Mouse (Mus musculus): ENCODE data around the gene Slco3a1. TPM values are rescaled to one million over a fixed set of nuclear protein-coding genes. Genes with fewer than 3 reads are reported as not detected.

The Slco3a1 gene
- polyA plus RNA-seq, 1 experiment from 2014 or later = 11.2 TPM

DNA sequence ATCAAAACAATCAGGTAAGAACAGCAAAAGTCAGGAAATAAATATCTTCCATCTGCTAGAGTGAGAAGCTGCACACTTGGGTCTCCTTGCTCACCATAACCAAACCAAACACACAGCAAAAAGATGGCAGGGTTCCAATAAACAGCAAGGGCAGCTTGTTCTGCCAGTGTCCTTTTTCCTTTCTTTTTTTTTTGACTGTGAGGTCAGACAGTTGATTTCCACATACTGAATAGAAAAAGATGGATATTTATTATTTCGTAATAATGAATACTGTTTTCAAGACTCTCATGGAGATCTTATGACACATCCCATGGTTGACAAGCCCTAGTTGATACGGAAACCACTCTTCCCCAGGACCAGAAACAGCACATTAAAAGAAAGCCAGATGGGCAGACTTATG is 274.2 kb downstream of the Slco3a1 start:
- Histone ChIP-seq H3K36me3 (no peaks in the 10 kb centered on the region), H3K4me1 (no peaks in the 10 kb centered on the region), H3K9ac (no peak overlapping the region), H3K4me2 (replicated peaks) (no peak overlapping the region), H3K4me3 (no peak overlapping the region), H3K9me3 (no peaks in the 10 kb centered on the region), H3K27ac (no peak overlapping the region), H3K27me3 (no peaks in the 10 kb centered on the region)
- 92% methylated on average over 2 of the region's 2 CpGs for WGBS
- ATAC-seq (ENCODE audit: low FRiP score, low read depth) = no peak

DNA sequence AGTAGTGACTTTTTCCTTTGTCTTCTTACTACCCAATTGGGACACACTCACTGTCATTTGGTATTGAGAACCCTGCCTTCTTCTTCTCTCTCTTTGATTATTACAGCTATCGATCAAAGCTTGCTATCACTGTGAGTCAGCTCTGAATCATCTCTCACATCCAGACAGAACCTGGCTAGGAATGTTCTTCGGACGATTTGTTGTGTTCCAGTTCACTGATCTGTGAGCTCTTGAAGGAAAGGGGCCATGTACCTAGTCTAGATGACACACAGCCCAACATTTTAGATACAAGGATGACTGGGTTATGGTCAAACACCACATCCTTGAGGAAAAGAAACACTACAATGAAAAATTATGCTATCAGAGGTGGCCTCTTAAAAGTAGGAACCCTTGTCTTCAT is 275.2 kb downstream of the Slco3a1 start:
- H3K27me3 ChIP-seq = no peaks in the 10 kb centered on the region
- ATAC-seq (ENCODE audit: low FRiP score, low read depth) = no peak
- no peaks in the 10 kb centered on the region for H3K36me3 ChIP-seq
- no peaks in the 10 kb centered on the region for H3K4me1 ChIP-seq
- H3K27ac ChIP-seq = no peak overlapping the region
- WGBS = 92% methylated on average over 3 of the region's 3 CpGs
- H3K4me3 ChIP-seq = no peak overlapping the region
- no peaks in the 10 kb centered on the region for H3K9me3 ChIP-seq
- H3K4me2 ChIP-seq (replicated peaks) = no peak overlapping the region
- H3K9ac ChIP-seq = no peak overlapping the region

DNA sequence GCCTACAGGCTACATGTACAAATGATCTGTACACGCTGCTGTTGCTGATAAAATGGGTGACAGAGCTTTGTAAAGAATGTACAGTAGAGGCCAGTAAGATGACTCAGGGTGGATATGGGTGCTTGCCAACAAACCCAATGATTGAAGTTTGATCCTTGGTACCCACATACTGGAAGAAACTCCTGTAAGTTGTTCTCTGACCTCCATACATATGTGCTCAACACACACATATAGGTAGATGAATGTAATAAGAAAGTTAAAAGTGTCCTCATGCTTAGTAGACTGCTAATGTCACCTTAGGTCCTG is 284.5 kb downstream of the Slco3a1 start:
- H3K4me2 ChIP-seq (replicated peaks) = no peak overlapping the region
- no peaks in the 10 kb centered on the region for H3K36me3 ChIP-seq
- no peaks in the 10 kb centered on the region for H3K4me1 ChIP-seq
- H3K4me3 ChIP-seq = no peak overlapping the region
- WGBS = 91% methylated on average over 1 of the region's 1 CpGs
- H3K9ac ChIP-seq = no peak overlapping the region
- H3K9me3 ChIP-seq = no peaks in the 10 kb centered on the region
- H3K27ac ChIP-seq = no peak overlapping the region
- ATAC-seq (ENCODE audit: low FRiP score, low read depth) = no peak
- H3K27me3 ChIP-seq = no peaks in the 10 kb centered on the region

DNA sequence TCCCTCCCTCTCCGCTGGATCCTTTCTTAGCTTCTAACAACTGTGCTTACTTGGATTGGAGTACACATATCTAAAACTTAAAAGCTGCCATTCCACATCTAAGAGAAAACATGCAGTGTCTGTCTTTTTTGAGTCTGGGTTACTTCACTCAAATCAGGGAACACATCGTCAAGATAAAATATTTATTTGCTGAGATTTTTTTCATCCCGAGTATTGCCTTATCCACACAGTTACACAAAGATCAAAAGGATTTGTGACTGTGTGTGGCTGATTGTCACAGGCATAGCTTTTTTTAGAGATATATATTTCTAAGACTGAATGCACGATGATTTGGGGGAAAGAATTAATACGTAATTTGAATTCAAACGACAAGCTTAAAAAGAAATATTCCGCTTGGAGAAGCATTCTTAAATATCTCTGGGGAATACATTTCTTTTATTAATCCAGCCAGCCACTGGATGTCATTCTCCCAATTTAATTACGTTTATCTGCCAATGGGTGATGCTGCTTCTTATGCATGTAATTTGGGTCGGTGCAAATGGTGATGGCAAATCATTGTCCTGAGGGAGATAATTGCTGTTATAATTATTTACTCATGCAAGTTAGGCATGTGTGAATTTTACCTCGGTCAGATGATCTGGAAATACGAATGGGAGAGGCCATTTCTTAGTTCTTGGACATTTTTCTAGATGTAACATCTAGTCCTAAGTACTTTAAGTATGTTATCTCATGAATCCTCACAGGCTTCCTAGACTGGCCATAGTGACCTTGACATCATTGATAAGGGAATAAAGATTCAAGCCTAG is 285.1 kb downstream of the Slco3a1 start:
- no peak overlapping the region for H3K9ac ChIP-seq
- no peaks in the 10 kb centered on the region for H3K4me1 ChIP-seq
- H3K36me3 ChIP-seq = no peaks in the 10 kb centered on the region
- 85% methylated on average over 11 of the region's 11 CpGs for WGBS
- no peak overlapping the region for H3K4me3 ChIP-seq
- H3K4me2 ChIP-seq (replicated peaks) = no peak overlapping the region
- ATAC-seq (ENCODE audit: low FRiP score, low read depth) = no peak
- H3K27me3 ChIP-seq = no peaks in the 10 kb centered on the region
- H3K27ac ChIP-seq = no peak overlapping the region
- H3K9me3 ChIP-seq = no peaks in the 10 kb centered on the region

DNA sequence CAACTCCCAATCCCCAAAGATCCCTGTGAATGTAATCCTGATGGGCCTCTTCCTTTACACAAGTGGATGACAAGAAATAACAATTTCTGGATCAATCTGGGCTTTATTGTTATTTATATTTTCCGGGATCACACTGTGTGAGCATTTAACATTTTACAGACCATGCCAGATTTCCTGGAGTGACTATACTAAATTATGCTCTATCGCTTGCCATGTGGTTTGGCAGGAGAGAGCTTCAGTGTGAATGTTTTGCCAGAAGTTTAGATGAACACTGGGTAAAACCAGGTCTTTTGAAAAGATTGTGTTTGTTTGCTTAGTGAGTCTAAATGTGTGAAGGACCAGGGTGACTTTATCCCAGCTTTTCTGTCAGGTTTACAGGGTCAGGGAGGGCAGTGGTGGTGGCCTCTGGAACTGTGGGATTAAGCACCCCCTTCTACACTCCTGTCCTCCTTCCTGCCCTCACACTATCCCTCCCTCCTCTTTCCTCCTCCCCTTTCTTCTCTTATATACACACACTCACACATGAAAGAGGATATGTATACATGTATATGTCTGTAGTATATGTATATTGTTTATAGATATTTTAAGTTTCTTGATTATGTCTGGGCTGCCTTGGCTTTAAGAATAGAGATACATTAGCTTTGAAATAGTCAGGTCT is 287.9 kb downstream of the Slco3a1 start:
- no peaks in the 10 kb centered on the region for H3K4me1 ChIP-seq
- H3K36me3 ChIP-seq = no peaks in the 10 kb centered on the region
- H3K27me3 ChIP-seq = no peaks in the 10 kb centered on the region
- H3K9me3 ChIP-seq = no peaks in the 10 kb centered on the region
- H3K9ac ChIP-seq = no peak overlapping the region
- ATAC-seq (ENCODE audit: low FRiP score, low read depth) = no peak
- no peak overlapping the region for H3K4me2 ChIP-seq (replicated peaks)
- no peak overlapping the region for H3K27ac ChIP-seq
- 75% methylated on average over 2 of the region's 2 CpGs for WGBS
- H3K4me3 ChIP-seq = no peak overlapping the region

DNA sequence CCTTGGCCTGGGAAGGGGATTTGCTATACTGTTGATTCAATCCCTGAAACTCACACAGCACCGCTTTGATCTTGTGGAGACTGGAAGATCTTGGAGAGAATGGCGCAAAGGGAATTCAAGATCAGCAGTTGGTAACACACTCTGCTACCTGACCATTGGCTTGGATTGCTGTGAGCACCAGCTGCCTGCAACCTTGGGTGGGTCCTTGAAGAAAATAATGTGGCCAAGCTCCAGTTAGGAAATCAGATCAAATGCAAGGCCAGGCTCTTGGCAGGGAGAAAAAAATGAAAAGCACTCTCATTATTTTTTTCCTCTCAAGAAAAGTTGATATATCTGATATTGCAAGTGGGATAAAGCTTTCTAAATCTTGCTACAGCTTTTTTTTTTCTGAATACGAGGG is 298.3 kb downstream of the Slco3a1 start:
- no peak for ATAC-seq (ENCODE audit: low FRiP score, low read depth)
- H3K4me3 ChIP-seq = no peak overlapping the region
- H3K36me3 ChIP-seq = no peaks in the 10 kb centered on the region
- H3K4me1 ChIP-seq = no peaks in the 10 kb centered on the region
- H3K27me3 ChIP-seq = no peaks in the 10 kb centered on the region
- H3K9ac ChIP-seq = no peak overlapping the region
- H3K4me2 ChIP-seq (replicated peaks) = no peak overlapping the region
- 76% methylated on average over 3 of the region's 3 CpGs for WGBS
- H3K9me3 ChIP-seq = no peaks in the 10 kb centered on the region
- no peak overlapping the region for H3K27ac ChIP-seq

DNA sequence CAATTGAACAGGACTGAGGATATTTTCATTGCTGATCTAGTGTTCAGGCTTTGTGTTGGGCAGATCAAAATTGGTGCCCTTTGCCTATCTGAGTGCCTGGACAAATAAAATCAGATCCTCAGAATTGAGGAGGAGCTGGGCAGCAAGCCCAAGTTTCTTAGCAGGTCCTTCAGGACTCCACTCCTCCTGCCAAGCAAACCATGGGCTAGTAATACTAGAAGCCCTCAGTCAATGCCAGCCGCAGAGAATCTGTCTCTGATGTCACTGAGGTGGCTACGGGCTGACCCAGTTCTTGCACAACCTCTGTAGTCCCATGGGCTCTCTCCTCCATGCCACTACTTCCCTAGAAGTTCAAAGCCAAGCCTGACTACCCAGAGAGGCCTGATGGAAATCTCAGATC is 302.5 kb downstream of the Slco3a1 start:
- no peak overlapping the region for H3K9ac ChIP-seq
- no peaks in the 10 kb centered on the region for H3K27me3 ChIP-seq
- H3K36me3 ChIP-seq = no peaks in the 10 kb centered on the region
- H3K27ac ChIP-seq = no peak overlapping the region
- H3K4me1 ChIP-seq = no peaks in the 10 kb centered on the region
- no peak overlapping the region for H3K4me2 ChIP-seq (replicated peaks)
- no peak overlapping the region for H3K4me3 ChIP-seq
- WGBS = 89% methylated on average over 2 of the region's 2 CpGs
- no peaks in the 10 kb centered on the region for H3K9me3 ChIP-seq
- no peak for ATAC-seq (ENCODE audit: low FRiP score, low read depth)

DNA sequence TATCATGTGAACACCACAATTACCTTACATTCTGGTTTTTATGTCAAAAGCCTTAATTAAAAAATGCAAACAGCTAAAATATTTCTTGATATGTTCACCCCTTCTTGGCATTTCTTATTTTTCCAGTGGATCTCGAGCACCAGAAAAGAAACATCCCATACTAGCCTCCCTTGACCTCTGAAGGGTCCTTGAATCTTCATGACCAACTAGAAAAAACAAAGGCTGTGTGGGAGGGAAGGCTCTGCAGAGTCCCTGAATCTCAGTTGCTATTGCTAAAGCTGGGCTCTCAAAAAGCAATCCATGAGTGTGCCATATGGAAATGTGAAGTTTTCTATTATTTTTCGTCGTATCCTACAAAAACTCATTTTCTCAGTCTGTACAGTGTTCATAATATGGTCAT is 313.3 kb downstream of the Slco3a1 start:
- Histone ChIP-seq H3K4me1 (0 out of 2 replicates have a peak, but pooled peaks cover 5% of the 10 kb centered on the region), H3K9ac (no peak overlapping the region), H3K27me3 (no peaks in the 10 kb centered on the region), H3K27ac (no peak overlapping the region), H3K4me3 (no peak overlapping the region), H3K36me3 (no peaks in the 10 kb centered on the region), H3K9me3 (peaks cover 10% of the 10 kb centered on the region), H3K4me2 (replicated peaks) (no peak overlapping the region)
- WGBS = 83% methylated on average over 3 of the region's 3 CpGs
- no peak for ATAC-seq (ENCODE audit: low FRiP score, low read depth)

DNA sequence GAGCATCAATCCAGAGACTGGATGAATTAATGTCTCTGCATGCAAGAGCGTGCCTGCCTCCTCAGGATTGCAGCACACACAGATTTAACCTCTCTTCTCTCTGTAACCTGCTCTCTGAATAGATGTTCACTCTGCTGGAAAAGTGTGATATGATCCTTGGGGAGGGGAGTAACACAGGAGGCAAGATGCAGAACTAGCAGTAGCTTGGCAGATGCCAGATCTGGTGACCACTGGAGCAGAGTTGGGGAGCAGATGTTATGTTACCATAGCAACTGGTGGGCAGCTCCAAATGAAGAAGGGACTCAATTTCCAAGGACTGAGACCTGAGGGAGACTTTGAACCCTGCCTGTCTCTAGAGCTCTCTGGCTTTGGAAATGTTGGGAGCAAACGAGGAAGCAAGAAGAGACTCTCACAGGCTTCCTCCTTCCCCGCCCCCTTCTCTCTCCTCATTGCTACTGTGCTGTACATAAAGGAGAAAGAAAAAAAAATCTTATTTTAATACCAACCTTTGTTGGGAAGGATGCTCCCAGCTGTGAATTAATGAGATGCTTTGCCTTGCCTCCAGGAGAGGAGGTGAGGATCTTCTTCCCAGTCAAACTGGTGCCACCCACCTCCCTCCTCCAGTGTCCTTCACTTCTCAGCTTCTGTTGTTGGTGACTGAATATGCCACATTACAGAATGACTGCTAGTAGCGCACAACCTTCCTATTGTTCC is 314.0 kb downstream of the Slco3a1 start:
- H3K4me3 ChIP-seq = no peak overlapping the region
- no peak overlapping the region for H3K27ac ChIP-seq
- H3K36me3 ChIP-seq = no peaks in the 10 kb centered on the region
- no peaks in the 10 kb centered on the region for H3K27me3 ChIP-seq
- no peak for ATAC-seq (ENCODE audit: low FRiP score, low read depth)
- H3K4me2 ChIP-seq (replicated peaks) = no peak overlapping the region
- no peak overlapping the region for H3K9ac ChIP-seq
- H3K9me3 ChIP-seq = peaks cover 10% of the 10 kb centered on the region
- H3K4me1 ChIP-seq = 0 out of 2 replicates have a peak, but pooled peaks cover 5% of the 10 kb centered on the region
- WGBS = 67% methylated on average over 4 of the region's 4 CpGs

Small RNAs within 50 kb of the gene (microRNA-seq; reads per million reads assigned to microRNA genes)
- gene Gm27459 = not detected
